Mouse (Mus musculus) embryonic fibroblast, embryonic 13.5 days (primary cell): ENCODE measurements around the gene Mpp6. TPM values are rescaled to one million over a fixed set of nuclear protein-coding genes. Genes with fewer than 3 reads are reported as not detected.
A peak's percentile ranks its signal among the peaks of the same experiment; 100 is the strongest.

Source experiments
- H3K27ac ChIP-seq: 2 replicates; pipeline ENCODE4 v1.5.1; 2012; ENCODE audit warnings: low read length, control low read depth, inconsistent platforms; ENCODE audit not compliant: insufficient read depth
- H3K4me1 ChIP-seq: 2 replicates; pipeline ENCODE4 v1.6.1; 2011; ENCODE audit warnings: low read length; ENCODE audit not compliant: control insufficient read depth, insufficient read depth
- H3K4me3 ChIP-seq: 2 replicates; pipeline ENCODE4 v1.5.1; 2011; ENCODE audit warnings: mild to moderate bottlenecking, control low read depth, low read length; ENCODE audit not compliant: insufficient read depth
- CTCF ChIP-seq: IDR thresholded peaks from 2 replicates; pipeline ENCODE4 v1.5.1; 2011; ENCODE audit warnings: mild to moderate bottlenecking, control low read depth, low read length, moderate library complexity, borderline replicate concordance; ENCODE audit not compliant: insufficient read depth
- POLR2A ChIP-seq: IDR thresholded peaks from 2 replicates; pipeline ENCODE4 v1.6.1; 2011; ENCODE audit warnings: low read depth, mild to moderate bottlenecking, control low read depth, low read length, moderate library complexity
- polyA plus RNA-seq: library from polyadenylated mRNA; stranded (reverse); fragments of >200 nt; gene quantifications from 2 replicates; pipeline ENCODE4 v1.2.4, GENCODE M21; 2011; ENCODE audit warnings: low read depth; ENCODE audit not compliant: missing spikeins, insufficient read length

Gene Mpp6
- 42.7 and 43.9 TPM in 2 replicates for polyA plus RNA-seq

GRCm38 (mm10) chr6:50109757-50110378 is at the start of gene Mpp6:
TSS of gene Mpp6 (plus strand) at chr6:50110241.
- Histone ChIP-seq H3K27ac (no peak within 1 kb of the TSS), H3K4me3 (peak within 1 kb of the TSS; percentile 83), H3K4me1 (no peaks in the 10 kb centered on the region)
- TF ChIP-seq CTCF (no peak), POLR2A (0 out of 2 replicates have a peak, but pooled peaks have one; percentile 31)

GRCm38 (mm10) chr6:50066172-50066571 is 43.9 kb upstream of the Mpp6 start:
- Histone ChIP-seq H3K4me3 (no peak overlapping the region), H3K27ac (no peak overlapping the region), H3K4me1 (no peaks in the 10 kb centered on the region)
- no peak for TF ChIP-seq CTCF
- no peak for TF ChIP-seq POLR2A

GRCm38 (mm10) chr6:50068490-50068889 is 41.6 kb upstream of the Mpp6 start:
- H3K27ac ChIP-seq: no peak overlapping the region
- TF ChIP-seq CTCF (no peak), POLR2A (no peak)
- H3K4me1 ChIP-seq: no peaks in the 10 kb centered on the region
- no peak overlapping the region for H3K4me3 ChIP-seq

GRCm38 (mm10) chr6:50075248-50075647 is 34.8 kb upstream of the Mpp6 start:
- Histone ChIP-seq H3K27ac (no peak overlapping the region), H3K4me3 (no peak overlapping the region), H3K4me1 (no peaks in the 10 kb centered on the region)
- TF ChIP-seq CTCF (no peak), POLR2A (no peak)

- no peak overlapping the region for H3K4me3 ChIP-seq
- no peak for TF ChIP-seq CTCF
- H3K4me1 ChIP-seq: no peaks in the 10 kb centered on the region
- H3K27ac ChIP-seq: no peak overlapping the region
These were observed 33.6 kb upstream of the Mpp6 start for GRCm38 (mm10) chr6:50076473-50076872.

GRCm38 (mm10) chr6:50080431-50080830 is 29.6 kb upstream of the Mpp6 start:
- Histone ChIP-seq H3K4me1 (no peaks in the 10 kb centered on the region), H3K27ac (no peak overlapping the region), H3K4me3 (no peak overlapping the region)
- TF ChIP-seq POLR2A (no peak), CTCF (no peak)

GRCm38 (mm10) chr6:50085206-50085605 is 24.8 kb upstream of the Mpp6 start:
- no peak overlapping the region for H3K27ac ChIP-seq
- H3K4me3 ChIP-seq: no peak overlapping the region
- TF ChIP-seq POLR2A (no peak), CTCF (no peak)
- H3K4me1 ChIP-seq: no peaks in the 10 kb centered on the region

GRCm38 (mm10) chr6:50089333-50089732 is 20.7 kb upstream of the Mpp6 start:
- no peak overlapping the region for H3K4me3 ChIP-seq
- no peaks in the 10 kb centered on the region for H3K4me1 ChIP-seq
- TF ChIP-seq CTCF (no peak), POLR2A (no peak)
- H3K27ac ChIP-seq: no peak overlapping the region

- Histone ChIP-seq H3K4me1 (no peaks in the 10 kb centered on the region), H3K27ac (no peak overlapping the region), H3K4me3 (no peak overlapping the region)
- no peak for TF ChIP-seq CTCF
- no peak for TF ChIP-seq POLR2A
These were observed 19.8 kb upstream of the Mpp6 start for GRCm38 (mm10) chr6:50090221-50090620.

- no peak overlapping the region for H3K27ac ChIP-seq
- H3K4me1 ChIP-seq: no peaks in the 10 kb centered on the region
- TF ChIP-seq CTCF (no peak), POLR2A (no peak)
- no peak overlapping the region for H3K4me3 ChIP-seq
These were observed 18.4 kb upstream of the Mpp6 start for GRCm38 (mm10) chr6:50091462-50092154.
